Mouse (Mus musculus) macrophage (primary cell): ENCODE data around the gene Capn2. TPM values are rescaled to one million over a fixed set of nuclear protein-coding genes. Genes with fewer than 3 reads are reported as not detected.

Source experiments
- H3K27ac ChIP-seq: fragments of 350-480 bp; formaldehyde crosslinking; 2 replicates; pipeline ENCODE4 v1.9.0; 2021
- H3K36me3 ChIP-seq: fragments of 350-480 bp; formaldehyde crosslinking; 2 replicates; pipeline ENCODE4 v1.9.0; 2021; ENCODE audit errors: inconsistent target
- H3K4me3 ChIP-seq: fragments of 350-480 bp; formaldehyde crosslinking; 2 replicates; pipeline ENCODE4 v1.9.0; 2021; ENCODE audit errors: inconsistent target
- H3K79me2 ChIP-seq: fragments of 350-480 bp; formaldehyde crosslinking; 2 replicates; pipeline ENCODE4 v1.9.0; 2021; ENCODE audit errors: inconsistent target
- WGBS: methylation state at CpG from one replicate; pipeline ENCODE4 v1.1.7; 2026; ENCODE audit warnings: inconsistent platforms; ENCODE audit not compliant: missing documents; 5-methylcytosine and 5-hydroxymethylcytosine counted together
- polyA plus RNA-seq: library from polyadenylated mRNA; stranded (reverse); fragments of 250-400 nt; gene quantifications from 3 replicates; pipeline ENCODE4 v1.2.4, GENCODE M21; 2018; ENCODE audit warnings: inconsistent platforms

Gene Capn2
- polyA plus RNA-seq, 1 experiment from 2014 or later, result 167 TPM

- peaks cover 44% of the 10 kb centered on the region for H3K79me2 ChIP-seq
- H3K36me3 ChIP-seq, result no peaks in the 10 kb centered on the region
- 1% methylated on average over 10 of the region's 10 CpGs for WGBS
- peak overlapping the region; percentile 43 for H3K27ac ChIP-seq
- peak overlapping the region; percentile 23; the same call in 1 of the 2 replicates for H3K4me3 ChIP-seq
These were observed 236 bp upstream of the Capn2 start for GRCm38 (mm10) chr1:182517677-182518011.

- Histone ChIP-seq H3K79me2 (peaks cover 70% of the 10 kb centered on the region), H3K27ac (no peak overlapping the region), H3K36me3 (peaks cover 18% of the 10 kb centered on the region; the same call in 1 of the 2 replicates), H3K4me3 (no peak overlapping the region)
- WGBS, result 91% methylated on average over 10 of the region's 10 CpGs
These were observed 2.4 kb downstream of the Capn2 start for GRCm38 (mm10) chr1:182514803-182515590.

GRCm38 (mm10) chr1:182513714-182514113, 3.7 kb downstream of the Capn2 start:
- Histone ChIP-seq H3K4me3 (no peak overlapping the region), H3K79me2 (peaks cover 83% of the 10 kb centered on the region), H3K36me3 (peaks cover 29% of the 10 kb centered on the region; the same call in 1 of the 2 replicates), H3K27ac (peak overlapping the region; percentile 68)
- 93% methylated on average over 4 of the region's 5 CpGs for WGBS

DNA sequence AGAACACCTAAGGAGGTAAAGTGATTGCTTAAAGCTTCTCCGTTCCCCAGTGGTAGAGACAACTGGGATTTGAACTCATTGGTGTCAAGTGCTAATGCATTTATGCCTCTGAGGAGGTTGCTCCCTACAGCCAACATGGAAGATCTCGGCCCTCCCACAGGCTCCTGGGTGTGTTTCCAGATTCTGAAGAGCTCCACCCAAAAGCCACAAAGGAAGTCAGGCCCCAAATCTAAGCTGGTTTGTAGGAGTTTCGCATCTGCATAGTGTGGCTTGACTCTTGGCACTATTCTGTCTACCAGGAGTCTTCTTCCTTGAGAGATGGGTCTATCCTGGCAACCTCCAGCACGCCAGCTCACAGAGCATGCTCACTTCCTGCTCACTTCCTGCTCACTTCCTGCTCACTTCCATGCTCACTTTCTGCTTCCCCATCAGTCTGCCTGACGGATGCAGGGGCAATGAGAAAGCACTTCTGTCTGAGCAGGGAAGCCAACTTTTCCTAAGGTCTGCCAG, 4.5 kb downstream of the Capn2 start:
- H3K4me3 ChIP-seq, result no peak overlapping the region
- H3K79me2 ChIP-seq, result peaks cover 88% of the 10 kb centered on the region
- H3K27ac ChIP-seq, result peak overlapping the region; percentile 68
- H3K36me3 ChIP-seq, result peaks cover 32% of the 10 kb centered on the region; the same call in 1 of the 2 replicates
- 31% methylated on average over 5 of the region's 5 CpGs for WGBS

DNA sequence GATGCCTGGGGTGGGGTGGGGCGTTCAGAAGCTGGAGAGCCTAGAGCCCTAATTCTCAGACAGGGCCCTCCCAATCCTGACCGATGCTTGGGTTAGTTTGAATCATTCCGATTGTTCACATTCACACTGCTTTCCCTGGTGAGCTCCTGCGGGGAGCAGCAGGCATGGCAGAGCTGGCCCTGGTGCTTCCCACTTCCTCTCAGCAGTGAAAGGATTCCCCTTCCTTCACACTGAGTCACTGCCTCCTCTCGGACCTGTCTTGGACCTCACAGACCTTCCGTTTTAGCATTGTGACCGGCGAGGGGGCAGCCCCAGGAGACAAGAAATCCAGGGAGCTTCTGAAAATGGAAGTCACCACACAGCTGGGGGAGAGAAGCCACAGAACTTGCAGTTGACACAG, 5.6 kb downstream of the Capn2 start:
- Histone ChIP-seq H3K36me3 (peaks cover 32% of the 10 kb centered on the region; the same call in 1 of the 2 replicates), H3K4me3 (no peak overlapping the region), H3K27ac (peak overlapping the region; percentile 68), H3K79me2 (peaks cover 84% of the 10 kb centered on the region)
- 56% methylated on average over 8 of the region's 8 CpGs for WGBS

- Histone ChIP-seq H3K79me2 (peaks cover 77% of the 10 kb centered on the region), H3K4me3 (no peak overlapping the region), H3K27ac (no peak overlapping the region), H3K36me3 (peaks cover 32% of the 10 kb centered on the region; the same call in 1 of the 2 replicates)
- WGBS, result 100% methylated on average over 2 of the region's 2 CpGs
These were observed 6.3 kb downstream of the Capn2 start for GRCm38 (mm10) chr1:182511073-182511472.

- WGBS, result 89% methylated on average over 8 of the region's 10 CpGs
- no peak overlapping the region for H3K27ac ChIP-seq
- H3K79me2 ChIP-seq, result peaks cover 77% of the 10 kb centered on the region
- H3K4me3 ChIP-seq, result no peak overlapping the region
- H3K36me3 ChIP-seq, result peaks cover 32% of the 10 kb centered on the region; the same call in 1 of the 2 replicates
These were observed 8.2 kb downstream of the Capn2 start for GRCm38 (mm10) chr1:182509110-182509797.

GRCm38 (mm10) chr1:182506229-182506986, 11.0 kb downstream of the Capn2 start:
- Histone ChIP-seq H3K27ac (peak overlapping the region; percentile 88), H3K4me3 (no peak overlapping the region), H3K36me3 (peaks cover 28% of the 10 kb centered on the region; the same call in 1 of the 2 replicates), H3K79me2 (peaks cover 79% of the 10 kb centered on the region)
- 13% methylated on average over 5 of the region's 7 CpGs for WGBS

DNA sequence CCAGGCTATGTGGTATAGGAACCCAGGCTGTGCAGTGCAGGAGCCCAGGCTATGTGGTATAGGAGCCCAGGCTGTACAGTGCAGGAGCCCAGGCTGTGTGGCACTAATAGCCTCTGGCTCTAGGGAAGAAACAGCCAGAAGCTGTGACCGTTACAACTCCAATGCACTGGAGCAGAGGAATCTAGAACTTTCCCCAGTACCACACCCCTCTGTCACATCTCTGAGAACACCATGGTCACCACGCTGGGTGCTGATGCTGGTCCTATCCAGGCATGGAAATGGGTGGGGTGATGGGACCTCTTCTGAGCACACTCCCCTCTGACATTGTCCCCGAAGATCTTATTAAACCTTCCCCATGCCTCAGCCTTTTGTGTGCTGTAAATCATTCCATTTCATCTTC, 12.1 kb downstream of the Capn2 start:
- H3K4me3 ChIP-seq, result no peak overlapping the region
- H3K27ac ChIP-seq, result peak overlapping the region; percentile 88
- H3K36me3 ChIP-seq, result peaks cover 17% of the 10 kb centered on the region; the same call in 1 of the 2 replicates
- H3K79me2 ChIP-seq, result peaks cover 79% of the 10 kb centered on the region
- WGBS, result 84% methylated on average over 3 of the region's 3 CpGs

DNA sequence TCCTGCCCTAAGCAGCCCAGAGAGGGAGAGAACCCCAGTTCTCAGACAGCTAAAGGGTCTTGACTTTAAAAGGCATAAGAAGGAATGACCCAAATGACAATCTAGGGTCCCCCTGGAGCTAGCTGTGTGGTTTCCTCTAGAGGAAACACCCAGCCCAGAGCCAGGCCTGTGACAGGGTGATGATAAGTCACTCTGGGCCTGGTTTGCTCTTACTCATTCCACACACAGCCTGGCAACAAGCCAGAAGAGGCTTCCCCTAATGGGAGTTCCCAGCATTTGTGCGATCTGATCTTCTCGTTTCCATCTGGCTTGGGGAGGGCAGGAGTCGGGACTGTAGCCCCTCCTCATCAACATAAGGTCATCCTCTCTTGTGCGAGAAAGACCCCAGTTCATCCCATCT, 13.2 kb downstream of the Capn2 start:
- Histone ChIP-seq H3K79me2 (peaks cover 79% of the 10 kb centered on the region), H3K4me3 (no peak overlapping the region), H3K27ac (peak overlapping the region; percentile 88), H3K36me3 (peaks cover 7% of the 10 kb centered on the region; the same call in 1 of the 2 replicates)
- 6% methylated on average over 4 of the region's 4 CpGs for WGBS

DNA sequence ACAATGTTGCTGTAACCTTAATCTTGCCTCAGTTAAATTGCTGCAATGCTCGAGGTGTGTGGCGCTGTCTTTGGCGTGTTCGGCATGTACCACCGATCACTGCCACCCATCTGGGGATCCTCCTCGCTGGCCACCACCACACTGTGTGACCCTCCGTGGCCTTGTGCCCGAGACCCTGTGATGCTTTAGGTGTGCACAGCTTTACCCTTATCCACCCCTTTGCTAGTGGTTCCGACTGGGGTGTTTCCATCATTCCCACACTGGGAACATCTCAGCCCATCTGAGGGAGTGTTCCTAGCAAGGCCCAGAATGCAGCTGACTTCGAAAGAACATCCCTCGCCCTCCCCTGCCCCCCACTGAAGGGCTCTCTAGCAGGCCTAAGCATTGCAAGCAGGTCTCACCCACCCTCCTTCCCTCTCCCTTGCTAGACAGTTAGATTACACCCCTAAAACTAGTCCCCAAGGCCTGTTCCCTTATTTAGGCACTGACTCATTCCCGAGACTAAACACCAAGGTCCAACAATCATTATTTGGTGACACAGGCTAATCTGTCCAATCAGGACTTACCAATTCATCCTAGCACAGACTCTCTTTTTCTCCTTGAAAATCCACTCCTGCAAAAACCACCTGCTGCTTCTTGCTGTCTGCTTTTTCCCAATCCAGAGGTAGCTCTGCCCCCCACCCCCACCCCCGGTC, 14.1 kb downstream of the Capn2 start:
- 75% methylated on average over 13 of the region's 13 CpGs for WGBS
- peak overlapping the region; percentile 88 for H3K27ac ChIP-seq
- no peak overlapping the region for H3K4me3 ChIP-seq
- H3K36me3 ChIP-seq, result no peaks in the 10 kb centered on the region; the same call in 1 of the 2 replicates
- peaks cover 79% of the 10 kb centered on the region for H3K79me2 ChIP-seq

DNA sequence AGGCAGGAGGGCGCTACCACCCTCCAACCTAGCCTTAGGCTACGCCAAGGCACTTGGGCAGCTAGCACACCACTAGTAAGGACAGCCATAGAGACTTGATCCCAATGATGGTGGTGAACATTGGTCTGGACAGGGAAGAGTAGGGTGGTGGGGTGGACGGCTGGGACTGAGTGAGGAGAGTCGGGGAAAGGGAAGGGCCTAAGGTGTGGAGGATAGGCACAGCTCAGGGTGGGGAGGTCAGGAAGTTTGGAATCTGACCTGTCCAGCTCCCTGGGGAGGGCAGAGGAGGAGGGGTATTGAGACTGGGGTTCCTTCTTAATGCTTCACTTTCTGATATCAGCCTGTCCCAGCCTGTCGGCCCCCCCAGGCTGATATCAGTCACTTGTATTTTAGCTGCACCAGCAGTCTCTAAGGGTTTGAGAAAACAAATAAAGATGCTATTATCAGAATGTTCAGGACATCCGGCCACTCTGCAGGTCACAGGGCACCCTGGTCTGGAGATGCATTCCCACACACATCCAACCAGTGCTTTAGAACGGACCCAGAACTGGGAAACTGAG, 14.8 kb downstream of the Capn2 start:
- Histone ChIP-seq H3K27ac (no peak overlapping the region), H3K36me3 (no peaks in the 10 kb centered on the region), H3K4me3 (no peak overlapping the region), H3K79me2 (peaks cover 85% of the 10 kb centered on the region)
- WGBS, result 92% methylated on average over 7 of the region's 7 CpGs

GRCm38 (mm10) chr1:182501815-182502405, 15.5 kb downstream of the Capn2 start:
- H3K27ac ChIP-seq, result no peak overlapping the region
- 78% methylated on average over 7 of the region's 7 CpGs for WGBS
- H3K36me3 ChIP-seq, result no peaks in the 10 kb centered on the region
- no peak overlapping the region for H3K4me3 ChIP-seq
- H3K79me2 ChIP-seq, result peaks cover 92% of the 10 kb centered on the region
